Mouse (Mus musculus) embryonic facial prominence, embryonic 11.5 days (tissue): ENCODE data around the gene 1600002K03Rik. TPM values are rescaled to one million over a fixed set of nuclear protein-coding genes. Genes with fewer than 3 reads are reported as not detected.
A peak's percentile ranks its signal among the peaks of the same experiment; 100 is the strongest.

Experiments
- ATAC-seq: fragments of 200-750 bp; cut with Nextera tagmentation; replicated peaks from 2 replicates; pipeline ENCODE4 v1.8.0; 2017; ENCODE audit warnings: low read depth; ENCODE audit not compliant: insufficient number of reproducible peaks, low FRiP score, low TSS enrichment
- DNase-seq: peaks from one replicate; pipeline ENCODE4 v3.0.0-alpha.2; 2015; ENCODE audit warnings: low spot score
- H3K27ac ChIP-seq: fragments of 300-500 bp; sonication (generic); replicated peaks from 2 replicates; pipeline ENCODE4 v1.5.1; 2014; ENCODE audit warnings: mild to moderate bottlenecking, low read depth, low read length, control low read depth
- H3K27me3 ChIP-seq: fragments of 300-500 bp; sonication (generic); 2 replicates; pipeline ENCODE4 v1.6.1; 2014; ENCODE audit warnings: mild to moderate bottlenecking, low read length, moderate library complexity, mixed read lengths; ENCODE audit not compliant: control insufficient read depth, insufficient read depth
- H3K36me3 ChIP-seq: fragments of 300-500 bp; sonication (generic); replicated peaks from 2 replicates; pipeline ENCODE4 v1.6.1; 2014; ENCODE audit warnings: low read depth, mild to moderate bottlenecking, low read length, moderate library complexity, mixed read lengths; ENCODE audit not compliant: control insufficient read depth, insufficient read depth
- H3K4me1 ChIP-seq: fragments of 300-500 bp; sonication (generic); 2 replicates; pipeline ENCODE4 v1.6.1; 2014; ENCODE audit warnings: low read length, mixed read lengths; ENCODE audit not compliant: control insufficient read depth, insufficient read depth
- H3K4me2 ChIP-seq: fragments of 300-500 bp; sonication (generic); 2 replicates; pipeline ENCODE4 v1.6.1; 2014; ENCODE audit warnings: low read depth, mild to moderate bottlenecking, control low read depth, low read length, moderate library complexity
- H3K4me3 ChIP-seq: fragments of 300-500 bp; sonication (generic); 2 replicates; pipeline ENCODE4 v1.5.1; 2014; ENCODE audit warnings: low read depth, low read length, control low read depth
- H3K9ac ChIP-seq: fragments of 300-500 bp; sonication (generic); replicated peaks from 2 replicates; pipeline ENCODE4 v1.6.1; 2014; ENCODE audit warnings: mild to moderate bottlenecking, control low read depth, low read length
- H3K9me3 ChIP-seq: fragments of 300-500 bp; sonication (generic); replicated peaks from 2 replicates; pipeline ENCODE4 v1.6.1; 2016; ENCODE audit warnings: mild to moderate bottlenecking, low read length, inconsistent platforms, mixed read lengths; ENCODE audit not compliant: control insufficient read depth
- WGBS: fragments of 180-500 bp; shearing (Covaris S2); extraction: QIAGEN DNeasy Blood & Tissue Kit; methylation state at CpG from one replicate; pipeline ENCODE4 v1.1.7; 2014; 5-methylcytosine and 5-hydroxymethylcytosine counted together
- polyA plus RNA-seq: library from polyadenylated mRNA; unstranded; fragments of >200 nt; fragmentation: Nextera tagmentation; extraction: Ambion mirVana; gene quantifications from 2 replicates; pipeline ENCODE4 v1.2.1, GENCODE M21; 2014

The 1600002K03Rik gene
- polyA plus RNA-seq, 1 experiment from 2014 or later: 6.8 TPM

- no peak for DNase-seq
- Histone ChIP-seq H3K36me3 (peaks cover 48% of the 10 kb centered on the region), H3K4me2 (peak overlapping the region; percentile 23), H3K9me3 (no peaks in the 10 kb centered on the region), H3K4me1 (peaks cover 27% of the 10 kb centered on the region), H3K27me3 (no peaks in the 10 kb centered on the region), H3K27ac (no peak overlapping the region), H3K9ac (peak overlapping the region; percentile 100), H3K4me3 (peak overlapping the region; percentile 17; the same call in 1 of the 2 replicates)
- ATAC-seq: no peak
- WGBS: 78% methylated on average over 19 of the region's 19 CpGs
Observed at GRCm38 (mm10) chr10:80153713-80154112, 19.0 kb upstream of the 1600002K03Rik start.

DNA sequence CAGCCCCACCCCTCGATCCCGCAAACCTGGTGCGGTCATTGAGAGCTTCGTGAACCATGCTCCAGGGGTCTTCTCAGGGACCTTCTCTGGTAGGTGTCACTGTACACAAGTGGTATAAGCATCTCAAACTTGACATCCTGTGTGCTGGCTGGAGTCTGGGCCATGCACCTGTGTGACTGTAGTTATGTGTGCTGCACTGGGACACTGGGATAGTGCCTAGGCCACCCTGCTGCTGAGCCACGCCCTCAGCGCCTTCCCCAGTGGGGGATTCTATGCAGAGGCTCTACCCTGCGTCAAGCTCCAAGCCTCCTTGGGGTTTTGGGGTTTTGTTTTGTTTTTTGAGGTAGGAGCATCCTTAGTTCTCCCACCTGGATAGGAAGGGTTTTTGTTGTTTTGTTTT, 18.4 kb upstream of the 1600002K03Rik start:
- no peak overlapping the region for H3K27ac ChIP-seq
- peak overlapping the region; percentile 4; the same call in 1 of the 2 replicates for H3K4me3 ChIP-seq
- H3K9me3 ChIP-seq: no peaks in the 10 kb centered on the region
- whole genome bisulfite sequencing: 87% methylated on average over 7 of the region's 7 CpGs
- DNase-seq (no peak), ATAC-seq (no peak)
- peaks cover 48% of the 10 kb centered on the region for H3K36me3 ChIP-seq
- H3K9ac ChIP-seq: no peak overlapping the region
- H3K4me2 ChIP-seq: no peak overlapping the region
- H3K27me3 ChIP-seq: no peaks in the 10 kb centered on the region
- H3K4me1 ChIP-seq: peaks cover 30% of the 10 kb centered on the region

DNA sequence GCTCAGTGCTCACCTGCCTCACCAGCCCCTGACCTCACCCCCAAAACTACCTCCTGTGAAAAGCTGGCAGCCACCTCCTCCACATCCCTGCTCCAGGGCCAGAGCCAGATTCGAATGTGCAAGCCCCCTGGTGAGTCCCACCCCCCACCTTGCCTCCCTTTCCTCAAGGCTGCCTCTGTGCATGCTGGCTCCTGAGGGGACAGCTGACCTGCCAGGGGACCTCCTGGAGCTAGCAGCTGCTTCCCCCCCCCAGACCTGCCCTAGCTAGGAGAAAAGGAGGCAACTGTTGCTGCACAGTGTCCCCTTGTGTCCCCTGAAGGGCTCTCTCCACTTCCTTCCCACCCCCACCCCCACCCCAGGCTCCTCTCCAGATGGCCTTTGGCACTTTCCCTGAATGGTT, 17.5 kb upstream of the 1600002K03Rik start:
- Histone ChIP-seq H3K36me3 (peaks cover 48% of the 10 kb centered on the region), H3K27ac (no peak overlapping the region), H3K9ac (peak overlapping the region; percentile 5; the same call in 1 of the 2 replicates), H3K9me3 (no peaks in the 10 kb centered on the region), H3K4me3 (no peak overlapping the region), H3K27me3 (no peaks in the 10 kb centered on the region), H3K4me1 (peaks cover 30% of the 10 kb centered on the region), H3K4me2 (no peak overlapping the region)
- DNase-seq (no peak), ATAC-seq (no peak)
- 18% methylated on average over 1 of the region's 1 CpGs for WGBS

- H3K4me3 ChIP-seq: no peak overlapping the region; the same call in 1 of the 2 replicates
- no peak for ATAC-seq
- peaks cover 32% of the 10 kb centered on the region for H3K4me1 ChIP-seq
Observed at GRCm38 (mm10) chr10:80156002-80156751, 16.6 kb upstream of the 1600002K03Rik start.

GRCm38 (mm10) chr10:80156752-80157053, 16.0 kb upstream of the 1600002K03Rik start:
- 58% methylated on average over 7 of the region's 7 CpGs for WGBS
- Histone ChIP-seq H3K9ac (0 out of 2 replicates have a peak overlapping the region, but pooled peaks have one; percentile 18), H3K4me2 (no peak overlapping the region), H3K4me3 (no peak overlapping the region), H3K27me3 (no peaks in the 10 kb centered on the region), H3K4me1 (peaks cover 37% of the 10 kb centered on the region), H3K36me3 (peaks cover 44% of the 10 kb centered on the region), H3K27ac (0 out of 2 replicates have a peak overlapping the region, but pooled peaks have one; percentile 22), H3K9me3 (no peaks in the 10 kb centered on the region)
- DNase-seq (no peak), ATAC-seq (no peak)

More at GRCm38 (mm10) chr10:80156002-80156751, 16.6 kb upstream of the 1600002K03Rik start:
- Histone ChIP-seq H3K4me2 (no peak overlapping the region), H3K36me3 (peaks cover 48% of the 10 kb centered on the region), H3K27ac (peak overlapping the region; percentile 20; the same call in 1 of the 2 replicates), H3K9me3 (no peaks in the 10 kb centered on the region), H3K27me3 (no peaks in the 10 kb centered on the region), H3K9ac (peak overlapping the region; percentile 18; the same call in 1 of the 2 replicates)
- DNase-seq: no peak
- WGBS: 88% methylated on average over 29 of the region's 29 CpGs

DNA sequence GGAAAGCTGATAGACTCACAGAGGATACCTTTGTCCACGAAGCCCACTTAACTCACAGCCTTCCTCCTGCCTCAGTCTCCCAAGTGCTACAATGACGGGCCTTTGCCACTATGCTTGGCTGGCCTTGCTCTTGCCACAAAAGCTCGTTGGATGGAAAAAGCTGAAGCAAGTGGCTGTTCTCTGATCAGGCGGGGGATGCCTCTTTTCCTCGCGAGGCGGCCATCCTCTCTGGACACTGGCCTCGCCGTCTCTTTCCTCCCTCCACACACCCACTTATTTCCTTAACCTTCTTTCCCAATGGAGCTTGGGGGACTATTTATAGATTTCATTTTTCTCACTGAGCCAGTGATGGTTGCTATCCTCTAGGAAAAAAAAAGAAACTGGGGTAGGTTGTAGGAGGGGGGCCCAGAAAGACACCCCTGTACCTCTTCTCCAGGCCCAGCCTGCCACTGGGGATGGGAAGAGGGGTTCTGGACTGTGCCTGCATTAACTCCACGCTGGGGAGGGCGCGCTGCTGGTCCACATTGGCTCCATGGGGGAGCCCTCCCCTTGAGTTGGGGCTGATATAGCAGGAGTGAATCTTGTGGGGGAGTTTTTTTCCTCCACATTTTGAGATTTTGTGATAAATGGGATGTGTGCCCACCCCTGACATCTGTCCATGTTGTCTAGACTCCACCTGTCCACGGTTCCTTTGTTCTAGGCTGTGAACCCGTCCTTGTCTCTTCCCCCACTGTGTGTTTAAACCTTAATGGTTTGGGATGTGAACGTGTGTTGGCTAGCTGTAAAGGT, 15.4 kb upstream of the 1600002K03Rik start:
- no peak for DNase-seq
- Histone ChIP-seq H3K27me3 (no peaks in the 10 kb centered on the region), H3K4me2 (no peak overlapping the region), H3K9me3 (no peaks in the 10 kb centered on the region), H3K27ac (0 out of 2 replicates have a peak overlapping the region, but pooled peaks have one; percentile 22), H3K4me1 (peaks cover 39% of the 10 kb centered on the region), H3K4me3 (no peak overlapping the region), H3K9ac (peak overlapping the region; percentile 7; the same call in 1 of the 2 replicates), H3K36me3 (peaks cover 44% of the 10 kb centered on the region)
- no peak for ATAC-seq
- 61% methylated on average over 15 of the region's 15 CpGs for WGBS

DNA sequence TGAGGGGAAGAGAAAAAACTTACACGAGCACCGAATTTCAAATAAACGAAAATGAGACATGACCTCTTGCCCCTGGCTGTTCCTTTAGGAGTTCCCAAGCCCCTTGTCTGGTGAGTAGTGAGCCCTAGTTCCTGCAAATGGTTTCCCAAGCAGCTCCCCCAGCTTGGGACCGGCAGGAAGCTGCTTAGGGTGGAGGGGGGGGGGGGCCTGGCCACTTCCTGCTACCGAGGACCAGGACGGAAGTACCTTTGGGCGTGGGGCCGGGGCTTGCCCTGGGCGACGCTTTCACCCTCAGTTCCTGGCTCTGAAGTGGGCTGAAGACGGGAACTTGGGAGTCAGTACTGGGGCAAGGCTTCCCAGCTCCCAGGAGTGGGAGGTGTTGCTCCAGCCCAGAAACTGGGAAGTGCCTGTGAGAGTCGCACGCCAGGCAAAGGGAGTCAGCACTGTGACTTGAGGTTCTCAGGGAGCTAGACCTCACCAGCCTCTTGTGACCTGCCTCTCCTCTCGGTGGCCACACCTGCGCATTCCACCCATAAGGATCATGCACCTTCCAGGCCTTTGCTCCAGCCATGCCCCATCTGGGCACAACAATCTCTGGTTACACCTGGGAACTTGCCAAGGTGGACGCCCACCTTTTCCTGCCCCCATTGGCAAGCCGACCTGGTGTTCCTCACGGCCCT, 14.3 kb upstream of the 1600002K03Rik start:
- 0 out of 2 replicates have a peak, but pooled peaks have one; percentile 0 for ATAC-seq
- H3K9ac ChIP-seq: peak overlapping the region; percentile 9

More for the DNA sequence above, 14.3 kb upstream of the 1600002K03Rik start:
- peak; percentile 65 for DNase-seq
- Histone ChIP-seq H3K9me3 (no peaks in the 10 kb centered on the region), H3K36me3 (peaks cover 35% of the 10 kb centered on the region), H3K27ac (peak overlapping the region; percentile 11), H3K27me3 (no peaks in the 10 kb centered on the region), H3K4me1 (peaks cover 31% of the 10 kb centered on the region), H3K4me3 (peak overlapping the region; percentile 29; the same call in 1 of the 2 replicates), H3K4me2 (no peak overlapping the region; the same call in none of the 2 replicates)
- 10% methylated on average over 18 of the region's 18 CpGs for WGBS
